Mouse (Mus musculus) MEL (cell line): ENCODE results near the gene Pcnt. TPM values are rescaled to one million over a fixed set of nuclear protein-coding genes. Genes with fewer than 3 reads are reported as not detected.
A peak's percentile ranks its signal among the peaks of the same experiment; 100 is the strongest.

ENCODE experiments used
- DNase-seq: peaks from one replicate; pipeline ENCODE4 v3.0.0; 2011; ENCODE audit warnings: low read depth, low spot score
- H3K27ac ChIP-seq: 2 replicates; pipeline ENCODE4 v1.5.1; 2012; ENCODE audit warnings: low read depth, mild to moderate bottlenecking, control low read depth, low read length, moderate library complexity; ENCODE audit not compliant: control insufficient read depth
- H3K27me3 ChIP-seq, 2 experiments: fragments of 150-350 bp in 1 of 2; sonication (generic) in 1 of 2; 2 replicates each; pipeline ENCODE4 v1.6.1; 2012; ENCODE audit warnings: low read length in 2 of 2, mild to moderate bottlenecking in 2 of 2, improper control_type of control experiment in 1 of 2, moderate library complexity in 1 of 2; ENCODE audit not compliant: insufficient read depth in 2 of 2, control insufficient read depth in 1 of 2
- H3K36me3 ChIP-seq, 2 experiments: 2 replicates each; pipeline ENCODE4 v1.6.1; 2012 to 2014; ENCODE audit warnings: low read length in 2 of 2, improper control_type of control experiment in 1 of 2, inconsistent platforms in 1 of 2, mild to moderate bottlenecking in 1 of 2; ENCODE audit not compliant: insufficient read depth in 2 of 2, control insufficient read depth in 1 of 2
- H3K4me1 ChIP-seq, 2 experiments: fragments of 150-350 bp in 1 of 2; sonication (generic) in 1 of 2; 2 replicates each; pipeline ENCODE4 v1.6.1; 2012; ENCODE audit warnings: low read length in 2 of 2, improper control_type of control experiment in 1 of 2, mild to moderate bottlenecking in 1 of 2; ENCODE audit not compliant: insufficient read depth in 2 of 2, control insufficient read depth in 1 of 2
- H3K4me3 ChIP-seq, 2 experiments: fragments of 150-350 bp in 1 of 2; sonication (generic) in 1 of 2; 2 replicates each; pipeline ENCODE4 v1.5.1; 2012; ENCODE audit warnings: low read depth in 2 of 2, low read length in 2 of 2, mild to moderate bottlenecking in 2 of 2, moderate library complexity in 2 of 2, control low read depth in 1 of 2, improper control_type of control experiment in 1 of 2; ENCODE audit not compliant: control insufficient read depth in 1 of 2, insufficient read depth in 1 of 2
- H3K79me2 ChIP-seq: 2 replicates; pipeline ENCODE4 v1.6.1; 2012; ENCODE audit warnings: mild to moderate bottlenecking, low read length, moderate library complexity; ENCODE audit not compliant: control insufficient read depth, poor library complexity, insufficient read depth
- H3K9ac ChIP-seq: 2 replicates; pipeline ENCODE4 v1.6.1; 2012; ENCODE audit warnings: low read depth, mild to moderate bottlenecking, control low read depth, low read length, moderate library complexity; ENCODE audit not compliant: control insufficient read depth, poor library complexity, severe bottlenecking
- H3K9me3 ChIP-seq: fragments of 150-350 bp; sonication (generic); replicated peaks from 2 replicates; pipeline ENCODE4 v1.6.1; 2012; ENCODE audit warnings: mild to moderate bottlenecking, low read length, improper control_type of control experiment, moderate library complexity; ENCODE audit not compliant: insufficient read depth
- BHLHE40 ChIP-seq: IDR thresholded peaks from 2 replicates; pipeline ENCODE4 v1.6.1; 2012; ENCODE audit warnings: low read depth, mild to moderate bottlenecking, inconsistent platforms, low read length, improper control_type of control experiment, borderline replicate concordance
- CHD2 ChIP-seq: IDR thresholded peaks from 2 replicates; pipeline ENCODE4 v1.6.1; 2011; ENCODE audit warnings: low read length, improper control_type of control experiment
- CTCF ChIP-seq, 3 experiments: IDR thresholded peaks in 2 of 3; conservative IDR thresholded peaks in 1 of 3; 2 replicates each; pipeline ENCODE4 v1.5.1; 2011 to 2012; ENCODE audit warnings: low read length in 3 of 3, low read depth in 2 of 3, mild to moderate bottlenecking in 2 of 3, improper control_type of control experiment in 1 of 3, inconsistent platforms in 1 of 3, mixed read lengths in 1 of 3, moderate library complexity in 1 of 3; ENCODE audit not compliant: control insufficient read depth in 1 of 3, insufficient read depth in 1 of 3, poor library complexity in 1 of 3, severe bottlenecking in 1 of 3
- E2F4 ChIP-seq: IDR thresholded peaks from 2 replicates; pipeline ENCODE4 v1.6.1; 2011; ENCODE audit warnings: low read depth, low read length, improper control_type of control experiment, borderline replicate concordance
- EP300 ChIP-seq, 2 experiments: IDR thresholded peaks; 2 replicates each; pipeline ENCODE4 v1.6.1; 2011; ENCODE audit warnings: improper control_type of control experiment in 2 of 2, low read length in 2 of 2, low read depth in 1 of 2, mild to moderate bottlenecking in 1 of 2
- JUND ChIP-seq: IDR thresholded peaks from 2 replicates; pipeline ENCODE4 v1.6.1; 2011; ENCODE audit warnings: low read depth, mild to moderate bottlenecking, improper control_type of control experiment, low read length
- MAZ ChIP-seq: IDR thresholded peaks from 2 replicates; pipeline ENCODE4 v1.6.1; 2012; ENCODE audit warnings: low read depth, mild to moderate bottlenecking, inconsistent platforms, low read length, improper control_type of control experiment
- MXI1 ChIP-seq: IDR thresholded peaks from 2 replicates; pipeline ENCODE4 v1.6.1; 2011; ENCODE audit warnings: mild to moderate bottlenecking, low read depth, low read length, improper control_type of control experiment
- MYB ChIP-seq: IDR thresholded peaks from 2 replicates; pipeline ENCODE4 v1.6.1; 2011; ENCODE audit warnings: mild to moderate bottlenecking, low read depth, low read length, improper control_type of control experiment
- MYC ChIP-seq: IDR thresholded peaks from 2 replicates; pipeline ENCODE4 v1.6.1; 2011; ENCODE audit warnings: low read depth, mild to moderate bottlenecking, low read length, improper control_type of control experiment, moderate library complexity
- NELFE ChIP-seq: IDR thresholded peaks from 2 replicates; pipeline ENCODE4 v1.6.1; 2011; ENCODE audit warnings: low read depth, low read length, improper control_type of control experiment
- RCOR1 ChIP-seq: IDR thresholded peaks from 2 replicates; pipeline ENCODE4 v1.6.1; 2012; ENCODE audit warnings: low read depth, mild to moderate bottlenecking, inconsistent platforms, low read length, improper control_type of control experiment
- UBTF ChIP-seq: IDR thresholded peaks from 2 replicates; pipeline ENCODE4 v1.6.1; 2012; ENCODE audit warnings: low read depth, mild to moderate bottlenecking, inconsistent platforms, low read length, improper control_type of control experiment, moderate library complexity, borderline replicate concordance; ENCODE audit not compliant: insufficient read depth
- USF1 ChIP-seq: IDR thresholded peaks from 2 replicates; pipeline ENCODE4 v1.6.1; 2014; ENCODE audit warnings: low read depth, mild to moderate bottlenecking, inconsistent platforms, low read length, improper control_type of control experiment, moderate library complexity
- USF2 ChIP-seq, 2 experiments: IDR thresholded peaks; 2 replicates each; pipeline ENCODE4 v1.6.1; 2011 to 2012; ENCODE audit warnings: improper control_type of control experiment in 2 of 2, low read length in 2 of 2, borderline replicate concordance in 1 of 2, inconsistent platforms in 1 of 2, low read depth in 1 of 2, mild to moderate bottlenecking in 1 of 2; ENCODE audit not compliant: insufficient read depth in 1 of 2
- ZC3H11A ChIP-seq: IDR thresholded peaks from 2 replicates; pipeline ENCODE4 v1.6.1; 2012; ENCODE audit warnings: low read depth, mild to moderate bottlenecking, inconsistent platforms, low read length, improper control_type of control experiment
- ZKSCAN1 ChIP-seq: IDR thresholded peaks from 2 replicates; pipeline ENCODE4 v1.6.1; 2012; ENCODE audit warnings: low read depth, mild to moderate bottlenecking, inconsistent platforms, low read length, improper control_type of control experiment, moderate library complexity
- ZMIZ1 ChIP-seq: IDR thresholded peaks from 2 replicates; pipeline ENCODE4 v1.6.1; 2012; ENCODE audit warnings: low read depth, mild to moderate bottlenecking, inconsistent platforms, low read length, improper control_type of control experiment, moderate library complexity
- ZNF384 ChIP-seq: IDR thresholded peaks from 2 replicates; pipeline ENCODE4 v1.6.1; 2012; ENCODE audit warnings: low read depth, mild to moderate bottlenecking, inconsistent platforms, low read length, improper control_type of control experiment
- polyA plus RNA-seq, 2 experiments: library from polyadenylated mRNA; stranded (reverse) in 1 of 2; unstranded in 1 of 2; fragments of >175 nt in 1 of 2; fragments of >200 nt in 1 of 2; gene quantifications; 2 replicates each; pipeline versions ENCODE4 v1.2.1 to v1.2.4; 2012; ENCODE audit warnings: low replicate concordance in 2 of 2, low read depth in 1 of 2; ENCODE audit not compliant: insufficient read length in 2 of 2, insufficient read depth in 1 of 2, missing spikeins in 1 of 2
- total RNA-seq: library from RNA; depleted of rRNA; stranded (reverse); fragments of 300-350 nt; gene quantifications from 2 replicates; pipeline ENCODE4 v1.2.3, GENCODE M21; 2012

Pcnt gene
- total and polyA plus RNA-seq, 3 experiments, result 30.7 to 51.3 (median 36.4) TPM

GRCm38 (mm10) chr10:76445996-76446681, 3.6 kb upstream of the Pcnt start (continued):
- 0 out of 2 replicates have a peak, but pooled peaks have one; percentile 67 for TF ChIP-seq UBTF
- no peak for TF ChIP-seq USF2 (IDR thresholded peaks at IDR 0.05; ENCODE audit: borderline replicate concordance in 1 of 2, insufficient read depth in 1 of 2, low read depth in 1 of 2, low read length in 2 of 2)
- TF ChIP-seq EP300 (IDR thresholded peaks at IDR 0.05; ENCODE audit: low read depth in 1 of 2, low read length in 2 of 2), result peak; percentile 96
- TF ChIP-seq CTCF (IDR thresholded peaks at IDR 0.05 in 2 of 3, conservative IDR thresholded peaks at IDR 0.05 in 1 of 3; ENCODE audit: control insufficient read depth in 1 of 3, insufficient read depth in 1 of 3, low read depth in 2 of 3, low read length in 3 of 3, poor library complexity in 1 of 3, severe bottlenecking in 1 of 3), result no peak
- TF ChIP-seq USF1, result no peak
- no peak for TF ChIP-seq ZNF384
- peak; percentile 96; the same call in 1 of the 2 replicates for TF ChIP-seq MAZ
- peak; percentile 80 for TF ChIP-seq RCOR1
- no peak for TF ChIP-seq ZC3H11A
- peak; percentile 92 for TF ChIP-seq ZMIZ1
- peak; percentile 73 for TF ChIP-seq MXI1
- peak; percentile 51; the same call in 1 of the 2 replicates for TF ChIP-seq MYC
- no peak for TF ChIP-seq E2F4
- no peak for TF ChIP-seq ZKSCAN1

GRCm38 (mm10) chr10:76440281-76440680, 2.3 kb downstream of the Pcnt start, which contains the start of gene AC141477.1:
AC141477.1 (minus strand) TSS chr10:76440444.
- H3K27ac ChIP-seq, result no peak within 1 kb of the TSS
- no peak for DNase-seq
- no peaks in the 10 kb centered on the region for H3K9me3 ChIP-seq
- H3K27me3 ChIP-seq, result no peaks in the 10 kb centered on the region
- H3K4me1 ChIP-seq, result peaks cover 4 to 21% of the 10 kb centered on the region in 2 experiments; a peak in 3 of 4 replicates
- H3K9ac ChIP-seq, result no peak within 1 kb of the TSS; the same call in 1 of the 2 replicates
- H3K4me3 ChIP-seq, result no peak within 1 kb of the TSS
- peaks cover 10 to 21% of the 10 kb centered on the region in 2 experiments for H3K36me3 ChIP-seq
- peaks cover 25% of the 10 kb centered on the region for H3K79me2 ChIP-seq
- TF ChIP-seq MYB (no peak), UBTF (no peak), MXI1 (no peak), EP300 (IDR thresholded peaks at IDR 0.05; ENCODE audit: low read depth in 1 of 2, low read length in 2 of 2) (no peak), JUND (no peak), NELFE (no peak), BHLHE40 (no peak), CHD2 (no peak)
